Mouse (Mus musculus): ENCODE data around the gene Polg2.

GRCm38 (mm10) chr11:106778589-106779387, 549 bp downstream of the Polg2 start:
- TF ChIP-seq MAX (IDR thresholded peaks at IDR 0.05; ENCODE audit: low read depth) (no peak), POLR2A (IDR thresholded peaks at IDR 0.05; ENCODE audit: insufficient read length, low read depth) (no peak), USF1 (IDR thresholded peaks at IDR 0.05; ENCODE audit: low read depth) (no peak), TCF12 (IDR thresholded peaks at IDR 0.05; ENCODE audit: insufficient read depth, poor library complexity, severe bottlenecking) (no peak), POLR2AphosphoS2 (IDR thresholded peaks at IDR 0.05; ENCODE audit: insufficient read length, low read depth) (no peak), SRF (IDR thresholded peaks at IDR 0.05; ENCODE audit: control insufficient read depth, insufficient read length, low read depth) (no peak), E2F4 (IDR thresholded peaks at IDR 0.05; ENCODE audit: insufficient read depth) (no peak), MYOG (IDR thresholded peaks at IDR 0.05; ENCODE audit: control insufficient read depth in 1 of 3, insufficient read depth in 1 of 3, insufficient read length in 2 of 3, low read depth in 2 of 3) (no peak), TCF3 (IDR thresholded peaks at IDR 0.05; ENCODE audit: insufficient read length, low read depth) (no peak), CEBPB (IDR thresholded peaks at IDR 0.05; ENCODE audit: insufficient read depth, poor library complexity, severe bottlenecking) (no peak), MYOD1 (IDR thresholded peaks at IDR 0.05; ENCODE audit: control insufficient read depth in 1 of 3, insufficient read length in 2 of 3, low read depth in 2 of 3) (no peak), REST (IDR thresholded peaks at IDR 0.05; ENCODE audit: insufficient read depth, insufficient read length) (no peak)
